Mouse (Mus musculus) CH12F3 (cell line): Measurements from ENCODE around the gene Sri.

ENCODE experiments used
- in situ Hi-C: fragments of 300-500 bp; cut with MboI; formaldehyde crosslinking; loops from 2 replicates; pipeline ENCODE4 v1.14.3; 2020; ENCODE audit warnings: low sequenced_read_pairs

Gene Sri

DNA sequence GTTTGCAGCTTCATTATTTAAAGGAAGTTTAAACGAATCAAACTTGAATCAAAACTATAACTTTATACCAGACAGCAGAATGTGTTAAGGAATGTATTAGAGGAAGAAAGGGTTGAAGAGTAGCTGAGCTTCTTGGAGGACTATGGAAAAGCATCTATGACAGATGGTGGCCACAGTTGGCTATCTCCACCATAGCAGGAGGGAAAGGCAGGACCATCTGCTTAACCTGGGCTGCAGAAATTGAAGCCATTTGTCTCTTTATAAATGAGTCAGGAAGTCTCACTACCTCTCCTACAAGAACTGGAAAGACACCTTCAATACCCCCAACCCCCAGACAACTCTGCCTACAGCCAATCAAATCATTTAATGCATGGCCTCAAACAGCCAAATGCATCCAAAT, 49.8 kb downstream of the Sri start:
- in situ Hi-C loops, result no loop called here

DNA sequence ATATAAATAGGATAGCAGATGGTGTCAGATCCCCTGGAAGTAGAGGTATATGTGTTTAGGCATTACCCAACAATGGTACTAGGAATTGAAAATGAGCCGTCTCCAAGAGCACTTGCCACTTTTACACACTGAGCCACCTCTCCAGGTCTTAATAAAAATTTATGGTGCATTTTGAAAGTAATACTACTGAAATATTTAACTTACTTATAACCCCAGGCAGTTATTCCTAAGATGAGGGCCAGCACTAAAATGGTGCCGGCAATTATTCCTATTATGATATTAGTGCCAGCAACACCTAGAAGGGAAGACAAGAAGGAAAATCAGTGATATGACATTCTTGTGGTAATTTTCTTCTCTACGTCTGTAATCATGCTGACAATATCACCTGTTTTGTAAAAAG, 65.8 kb downstream of the Sri start:
- in situ Hi-C loops, result no loop called here

DNA sequence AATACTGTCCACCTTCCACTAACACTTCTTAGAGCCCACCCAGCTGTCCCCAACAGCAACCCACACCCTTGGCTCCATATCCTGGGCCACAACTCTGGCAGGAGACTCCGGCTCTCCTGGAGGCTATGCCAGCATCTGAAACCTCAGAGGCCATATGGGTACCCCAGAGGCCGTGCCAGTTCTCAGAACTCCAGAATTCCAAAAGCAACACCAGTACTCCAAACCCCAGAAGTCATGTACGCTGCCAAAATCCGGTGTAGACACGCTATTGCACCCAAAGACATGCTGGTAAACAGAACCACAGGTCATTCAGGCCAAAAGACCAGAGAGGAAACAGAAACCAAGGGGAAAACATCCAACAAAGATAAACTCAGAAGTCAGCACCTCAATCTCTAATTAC, 66.4 kb downstream of the Sri start:
- in situ Hi-C loops, result no loop called here

DNA sequence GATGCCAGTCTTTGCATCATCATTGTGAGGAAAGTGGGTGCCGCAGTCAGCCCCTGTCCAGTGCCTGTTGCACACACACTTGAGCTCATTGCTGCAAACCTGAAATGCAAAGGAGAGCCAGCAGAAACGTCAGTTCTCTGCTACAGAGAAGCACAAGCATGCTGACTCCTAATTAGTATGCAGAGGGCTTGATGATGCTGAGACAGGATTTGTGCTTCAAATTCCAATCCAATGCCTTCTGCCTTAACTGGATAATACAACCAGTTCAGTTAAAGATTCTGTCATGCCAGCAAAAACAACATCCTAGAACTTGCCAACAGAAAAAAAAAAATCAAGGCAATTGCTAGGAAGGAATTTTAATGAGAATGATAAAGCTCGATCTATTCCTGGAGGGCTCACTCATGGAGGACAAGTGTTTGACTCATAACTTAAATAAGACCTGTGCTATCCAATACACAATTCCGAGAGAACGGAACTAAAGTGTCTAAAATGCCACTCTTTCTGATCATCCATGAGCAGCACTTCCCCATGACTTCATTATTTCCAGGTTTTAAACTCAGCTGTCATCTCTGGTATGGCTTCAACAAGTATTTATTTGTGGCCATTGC, 70.8 kb downstream of the Sri start:
- in situ Hi-C loops, result no loop called here
